Mouse (Mus musculus) hindbrain, embryonic 16.5 days (tissue): ENCODE measurements at regions not wholly inside any gene's neighbourhood (a gene's known extent, or its start where the extent isn't known, plus 50 kb on each side); places are given as distances from the start of the nearest gene placed in this dataset.

ENCODE experiments used
- ATAC-seq: fragments of 200-750 bp; cut with Nextera tagmentation; 2 replicates; pipeline ENCODE4 v1.8.0; 2017; ENCODE audit warnings: moderate TSS enrichment, moderate library complexity
- H3K27ac ChIP-seq: fragments of 300-500 bp; sonication (generic); 2 replicates; pipeline ENCODE4 v1.5.1; 2014; ENCODE audit warnings: low read depth, mild to moderate bottlenecking, control low read depth, low read length, moderate library complexity
- H3K27me3 ChIP-seq: fragments of 300-500 bp; sonication (generic); replicated peaks from 2 replicates; pipeline ENCODE4 v1.6.1; 2014; ENCODE audit warnings: low read length; ENCODE audit not compliant: control insufficient read depth, insufficient read depth
- H3K36me3 ChIP-seq: fragments of 300-500 bp; sonication (generic); 2 replicates; pipeline ENCODE4 v1.6.1; 2014; ENCODE audit warnings: mild to moderate bottlenecking, low read length, moderate library complexity, mixed read lengths; ENCODE audit not compliant: control insufficient read depth, insufficient read depth
- H3K4me1 ChIP-seq: fragments of 300-500 bp; sonication (generic); 2 replicates; pipeline ENCODE4 v1.6.1; 2014; ENCODE audit warnings: low read depth, low read length; ENCODE audit not compliant: control insufficient read depth, insufficient read depth
- H3K4me2 ChIP-seq: fragments of 300-500 bp; sonication (generic); 2 replicates; pipeline ENCODE4 v1.6.1; 2014; ENCODE audit warnings: mild to moderate bottlenecking, low read length, control low read depth, moderate library complexity
- H3K4me3 ChIP-seq: fragments of 300-500 bp; sonication (generic); 2 replicates; pipeline ENCODE4 v1.5.1; 2014; ENCODE audit warnings: mild to moderate bottlenecking, low read length, control low read depth, moderate library complexity
- H3K9ac ChIP-seq: fragments of 300-500 bp; sonication (generic); 2 replicates; pipeline ENCODE4 v1.6.1; 2014; ENCODE audit warnings: low read depth, mild to moderate bottlenecking, control low read depth, low read length, moderate library complexity
- H3K9me3 ChIP-seq: fragments of 300-500 bp; sonication (generic); 2 replicates; pipeline ENCODE4 v1.6.1; 2014; ENCODE audit warnings: mild to moderate bottlenecking, low read length, moderate library complexity; ENCODE audit not compliant: control insufficient read depth
- WGBS: fragments of 180-500 bp; shearing (Covaris S2); extraction: QIAGEN DNeasy Blood & Tissue Kit; methylation state at CpG from one replicate; pipeline ENCODE4 v1.1.7; 2014; 5-methylcytosine and 5-hydroxymethylcytosine counted together

DNA sequence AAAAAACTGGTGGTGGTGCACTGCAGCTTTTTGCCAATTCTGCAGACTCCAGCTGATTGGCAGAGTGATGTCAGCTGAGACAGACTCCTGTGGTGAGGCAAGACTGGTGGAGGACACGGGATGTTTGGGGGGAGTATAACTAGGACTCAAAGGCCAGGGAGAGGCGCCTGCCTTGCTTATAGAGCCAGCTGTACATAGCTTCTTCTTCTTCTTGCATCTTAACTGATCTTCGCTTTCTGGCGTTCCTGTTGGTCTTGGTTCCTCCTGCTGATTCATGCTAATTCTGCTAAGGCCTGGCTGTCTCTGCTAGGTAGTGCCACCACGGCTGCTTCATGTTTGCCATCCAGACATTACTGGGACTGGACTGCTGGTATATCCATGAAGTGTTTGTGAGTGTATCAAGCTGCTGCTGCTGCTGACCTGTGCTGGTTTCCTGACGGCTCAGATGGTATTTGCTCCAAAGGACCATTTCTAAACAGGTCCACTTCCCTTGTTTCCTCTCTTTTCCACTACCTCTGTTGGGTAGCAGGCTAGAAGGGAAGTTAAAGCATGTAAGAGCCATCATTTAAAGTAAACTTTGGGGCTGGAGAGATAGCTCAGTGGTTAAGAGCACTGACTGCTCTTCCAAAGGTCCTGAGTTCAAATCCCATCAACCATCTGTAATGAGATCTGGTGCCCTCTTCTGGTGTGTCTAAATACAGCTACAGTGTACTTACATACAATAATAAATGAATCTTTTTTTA lies 53.2 kb upstream of the Eml4 start:
- no peak overlapping the region for H3K27ac ChIP-seq
- H3K4me1 ChIP-seq = no peaks in the 10 kb centered on the region
- H3K9me3 ChIP-seq = no peaks in the 10 kb centered on the region
- H3K36me3 ChIP-seq = no peaks in the 10 kb centered on the region
- ATAC-seq = no peak
- no peaks in the 10 kb centered on the region for H3K27me3 ChIP-seq
- WGBS = 71% methylated on average over 6 of the region's 6 CpGs
- H3K4me3 ChIP-seq = no peak overlapping the region
- H3K4me2 ChIP-seq = no peak overlapping the region
- H3K9ac ChIP-seq = no peak overlapping the region
